Comparison of ENCODE assay signal across 19 mouse cellular contexts in genomic region chr16:76232174-76232573, GRCm38 (mm10).
DNase-seq lines count a peak whose midpoint lies in the region; ATAC-seq and TF ChIP-seq lines count a peak whose summit lies in the region.
"Had no signal": no experiment of that assay in that cellular context is flagged by ENCODE, and none has a peak within 500 bp of the region (broad histone marks: within the 10 kb centered on the region; RNA-seq: fewer than 3 reads in every experiment).

No protein-coding gene starts in this region.

- no peak overlapping the region for H3K4me3 ChIP-seq in kidney, adult 2 months (ENCODE audit: insufficient read depth, low read depth, low read length)
- H3K4me3 ChIP-seq in midbrain, embryonic 10.5 days = no peak overlapping the region
- H3K4me3 ChIP-seq: embryonic facial prominence, embryonic 10.5 days; forebrain, embryonic 13.5 days; heart, embryonic 13.5 days; hindbrain, embryonic 15.5 days had no signal

- DNase-seq in cerebellum, adult 9-10 months = peak; percentile 48
- DNase-seq in kidney, adult 2 months = peak; percentile 26
- DNase-seq in kidney, adult 18-20 months = no peak
- peak; percentile 20 for DNase-seq in 416B (ENCODE audit: low read depth)
- peak; percentile 16 for DNase-seq in lung, postnatal 10 days
- DNase-seq in midbrain, embryonic 10.5 days (ENCODE audit: low spot score) = no peak
- no peak for DNase-seq in layer of hippocampus, postnatal 36 days
- DNase-seq: adrenal gland, adult 2 months; gastrocnemius, postnatal 14 days; heart, postnatal 36 days had no signal

- TF ChIP-seq POLR2A in kidney, adult 2 months (IDR thresholded peaks at IDR 0.05; ENCODE audit: low read depth, low read length) = no peak

- H3K27ac ChIP-seq in kidney, adult 2 months (ENCODE audit: insufficient read depth, low read depth, low read length) = no peak overlapping the region
- no peak overlapping the region for H3K27ac ChIP-seq in midbrain, embryonic 10.5 days (replicated peaks)
- H3K27ac ChIP-seq: embryonic facial prominence, embryonic 10.5 days; forebrain, embryonic 13.5 days; heart, embryonic 13.5 days; hindbrain, embryonic 15.5 days had no signal

- H3K36me3 ChIP-seq in kidney, adult 2 months (ENCODE audit: control insufficient read depth, insufficient read depth, low read length) = no peaks in the 10 kb centered on the region
- H3K36me3 ChIP-seq in midbrain, embryonic 10.5 days = no peaks in the 10 kb centered on the region
- H3K36me3 ChIP-seq: embryonic facial prominence, embryonic 10.5 days; heart, embryonic 13.5 days; hindbrain, embryonic 15.5 days had no signal

- peaks cover 3% of the 10 kb centered on the region; the same call in 1 of the 2 replicates for H3K4me1 ChIP-seq in kidney, adult 2 months (ENCODE audit: control insufficient read depth, insufficient read depth, low read length)
- H3K4me1 ChIP-seq in midbrain, embryonic 10.5 days = no peaks in the 10 kb centered on the region
- H3K4me1 ChIP-seq: forebrain, embryonic 13.5 days; hindbrain, embryonic 15.5 days had no signal

- H3K9me3 ChIP-seq in midbrain, embryonic 10.5 days (replicated peaks) = no peaks in the 10 kb centered on the region
- H3K9me3 ChIP-seq: embryonic facial prominence, embryonic 10.5 days; forebrain, embryonic 13.5 days; heart, embryonic 13.5 days; hindbrain, embryonic 15.5 days had no signal

- WGBS in kidney, adult 2 months = 61% methylated on average over 3 of the region's 3 CpGs
- 67% methylated on average over 3 of the region's 3 CpGs for WGBS in midbrain, embryonic 10.5 days

- no peak for TF ChIP-seq CTCF in kidney, adult 2 months (conservative IDR thresholded peaks at IDR 0.05; ENCODE audit: insufficient read depth, insufficient read length, low read depth, low read length)

- no peaks in the 10 kb centered on the region for H3K27me3 ChIP-seq in kidney, adult 2 months (replicated peaks; ENCODE audit: control insufficient read depth, insufficient read depth, low read length)
- H3K27me3 ChIP-seq in midbrain, embryonic 10.5 days (ENCODE audit: low read depth, poor library complexity, severe bottlenecking) = no peaks in the 10 kb centered on the region
- H3K27me3 ChIP-seq: CH12.LX; forebrain, embryonic 13.5 days; heart, embryonic 13.5 days; hindbrain, embryonic 15.5 days; Patski had no signal

- no peak for ATAC-seq in cerebellum, adult (ENCODE audit: insufficient number of reproducible peaks, low FRiP score, low TSS enrichment)
- ATAC-seq: activated CD4-positive, CD25-positive, alpha-beta regulatory T cell, adult 4 months; forebrain, embryonic 13.5 days; forebrain, postnatal 0 days; Patski had no signal

Comparison
In these comparisons a context has a peak if more than half of its experiments do, and no peak if none do; other contexts are left out.
1. DNase-seq: peak in cerebellum, adult 9-10 months (single experiment), kidney, adult 2 months (single experiment), 416B (single experiment) and lung, postnatal 10 days (single experiment); none in kidney, adult 18-20 months (single experiment), midbrain, embryonic 10.5 days (single experiment) and layer of hippocampus, postnatal 36 days (0 of 2).